Mouse (Mus musculus): ENCODE measurements at regions not wholly inside any gene's neighbourhood (a gene's known extent, or its start where the extent isn't known, plus 50 kb on each side); places are given as distances from the start of the nearest gene placed in this dataset.

- TF ChIP-seq USF1 (IDR thresholded peaks at IDR 0.05; ENCODE audit: low read depth, low read length) (no peak), CTCF (conservative IDR thresholded peaks at IDR 0.05 in 1 of 2, IDR thresholded peaks at IDR 0.05 in 1 of 2; ENCODE audit: low read depth in 2 of 2, low read length in 2 of 2) (no peak), SMC3 (IDR thresholded peaks at IDR 0.05; ENCODE audit: low read depth, low read length) (no peak), HCFC1 (IDR thresholded peaks at IDR 0.05; ENCODE audit: low read depth, low read length) (no peak), MXI1 (IDR thresholded peaks at IDR 0.05; ENCODE audit: low read depth, low read length) (no peak), TCF12 (IDR thresholded peaks at IDR 0.05; ENCODE audit: low read depth, low read length) (no peak), MAX (IDR thresholded peaks at IDR 0.05; ENCODE audit: low read length) (no peak), CHD1 (IDR thresholded peaks at IDR 0.05; ENCODE audit: low read depth, low read length) (no peak), ZMIZ1 (IDR thresholded peaks at IDR 0.05; ENCODE audit: low read depth, low read length) (no peak), JUN (IDR thresholded peaks at IDR 0.05; ENCODE audit: insufficient read depth, low read depth, low read length) (no peak), MEF2A (IDR thresholded peaks at IDR 0.05; ENCODE audit: borderline replicate concordance, low read depth, low read length) (no peak), POLR2A (IDR thresholded peaks at IDR 0.05; ENCODE audit: low read depth, low read length) (no peak)
Observed at GRCm38 (mm10) chr13:72924560-72925135, 296.0 kb downstream of the Irx2 start.

Data from CH12.LX (cell line).